Mouse (Mus musculus): ENCODE data around the gene Toe1. TPM values are rescaled to one million over a fixed set of nuclear protein-coding genes. Genes with fewer than 3 reads are reported as not detected.

Toe1 gene
- total and polyA plus RNA-seq, 3 experiments, result 31.3 to 47.8 (median 40.3) TPM

- in situ Hi-C loops (cut with MboI; ENCODE audit: low pct_ligation_motif_present, low pct_unique_long_range_greater_than_20kb, low sequenced_read_pairs) (loop anchor here (25.0 kb wide), 1 partner anchor 638 kb away; the partner anchor contains the start of genes 1700042G07Rik, Gm49337, Lurap1 and Tspan1), dilution Hi-C loops (cut with MboI; ENCODE audit: extremely low pct_ligation_motif_present, extremely low pct_unique_long_range_greater_than_20kb, low sequenced_read_pairs) (no loop called here)
- TF ChIP-seq CTCF (conservative IDR thresholded peaks at IDR 0.05 in 1 of 2, IDR thresholded peaks at IDR 0.05 in 1 of 2; ENCODE audit: low read depth in 2 of 2, low read length in 2 of 2) (peak; percentile 41 to 60), NRF1 (IDR thresholded peaks at IDR 0.05; ENCODE audit: low read depth, low read length) (no peak), UBTF (IDR thresholded peaks at IDR 0.05; ENCODE audit: low read depth, low read length) (no peak), SMC3 (IDR thresholded peaks at IDR 0.05; ENCODE audit: low read depth, low read length) (peak; percentile 39)
- H3K4me1 ChIP-seq (ENCODE audit: control insufficient read depth in 1 of 2, insufficient read depth in 2 of 2), result no peaks in the 10 kb centered on the region
- H3K36me3 ChIP-seq (replicated peaks in 1 of 2; ENCODE audit: control insufficient read depth in 1 of 2, insufficient read depth in 1 of 2, low read length in 1 of 2), result peaks cover 28 to 51% of the 10 kb centered on the region in 2 experiments
- H3K4me3 ChIP-seq (replicated peaks in 1 of 3; ENCODE audit: low read depth in 2 of 3, low read length in 2 of 3, poor library complexity in 1 of 3), result no peak overlapping the region
- no peak for DNase-seq (ENCODE audit: extremely low read depth)
- no peaks in the 10 kb centered on the region for H3K9me3 ChIP-seq (replicated peaks; ENCODE audit: low read length)
- no peaks in the 10 kb centered on the region for H3K79me2 ChIP-seq (replicated peaks; ENCODE audit: control insufficient read depth, extremely low read depth, insufficient read depth, poor library complexity, severe bottlenecking)
- H3K9ac ChIP-seq (ENCODE audit: insufficient read depth, low read depth), result no peak overlapping the region
- H3K27me3 ChIP-seq (replicated peaks), result no peaks in the 10 kb centered on the region
- H3K4me2 ChIP-seq (ENCODE audit: insufficient read depth, low read depth, poor library complexity, severe bottlenecking), result no peak overlapping the region
- no peak overlapping the region for H3K27ac ChIP-seq (ENCODE audit: insufficient read depth, low read depth)
Observed at GRCm38 (mm10) chr4:116799901-116800300, 7.5 kb downstream of the Toe1 start.

- in situ Hi-C loops (cut with MboI; ENCODE audit: low pct_ligation_motif_present, low pct_unique_long_range_greater_than_20kb, low sequenced_read_pairs), result no loop called here
- H3K9ac ChIP-seq (ENCODE audit: insufficient read depth, low read depth), result no peak overlapping the region
- TF ChIP-seq UBTF (IDR thresholded peaks at IDR 0.05; ENCODE audit: low read depth, low read length) (no peak), E2F4 (IDR thresholded peaks at IDR 0.05; ENCODE audit: insufficient replicate concordance, low read depth, low read length) (no peak), CTCF (conservative IDR thresholded peaks at IDR 0.05 in 1 of 2, IDR thresholded peaks at IDR 0.05 in 1 of 2; ENCODE audit: low read depth in 2 of 2, low read length in 2 of 2) (no peak), ZNF384 (IDR thresholded peaks at IDR 0.05; ENCODE audit: low read depth, low read length) (no peak), MAX (IDR thresholded peaks at IDR 0.05; ENCODE audit: low read length) (no peak), KAT2A (IDR thresholded peaks at IDR 0.05; ENCODE audit: insufficient replicate concordance, low read length) (no peak), BHLHE40 (IDR thresholded peaks at IDR 0.05; ENCODE audit: low read depth, low read length) (no peak), EP300 (IDR thresholded peaks at IDR 0.05; ENCODE audit: low read length) (no peak), JUN (IDR thresholded peaks at IDR 0.05; ENCODE audit: insufficient read depth, low read depth, low read length) (no peak), MAZ (IDR thresholded peaks at IDR 0.05; ENCODE audit: low read depth, low read length) (no peak), RAD21 (IDR thresholded peaks at IDR 0.05; ENCODE audit: low read depth, low read length) (no peak), NELFE (IDR thresholded peaks at IDR 0.05; ENCODE audit: low read depth, low read length) (no peak), ZMIZ1 (IDR thresholded peaks at IDR 0.05; ENCODE audit: low read depth, low read length) (no peak), MAFK (IDR thresholded peaks at IDR 0.05; ENCODE audit: insufficient replicate concordance, low read length) (no peak)
- DNase-seq (ENCODE audit: extremely low read depth), result no peak
- no peaks in the 10 kb centered on the region for H3K27me3 ChIP-seq (replicated peaks)
- peaks cover 5 to 27% of the 10 kb centered on the region in 2 experiments for H3K36me3 ChIP-seq (replicated peaks in 1 of 2; ENCODE audit: control insufficient read depth in 1 of 2, insufficient read depth in 1 of 2, low read length in 1 of 2)
- dilution Hi-C loops (cut with MboI; ENCODE audit: extremely low pct_ligation_motif_present, extremely low pct_unique_long_range_greater_than_20kb, low sequenced_read_pairs), result no loop called here
- H3K4me1 ChIP-seq (ENCODE audit: control insufficient read depth in 1 of 2, insufficient read depth in 2 of 2), result no peaks in the 10 kb centered on the region
- no peak overlapping the region for H3K4me3 ChIP-seq (replicated peaks in 1 of 3; ENCODE audit: low read depth in 2 of 3, low read length in 2 of 3, poor library complexity in 1 of 3)
- no peak overlapping the region for H3K27ac ChIP-seq (ENCODE audit: insufficient read depth, low read depth)
- no peaks in the 10 kb centered on the region for H3K9me3 ChIP-seq (replicated peaks; ENCODE audit: low read length)
- no peak overlapping the region for H3K4me2 ChIP-seq (ENCODE audit: insufficient read depth, low read depth, poor library complexity, severe bottlenecking)
- H3K79me2 ChIP-seq (replicated peaks; ENCODE audit: control insufficient read depth, extremely low read depth, insufficient read depth, poor library complexity, severe bottlenecking), result no peaks in the 10 kb centered on the region
Observed at GRCm38 (mm10) chr4:116796442-116797110, 10.9 kb downstream of the Toe1 start.
